Mouse (Mus musculus) cerebellum, postnatal 4 days (tissue): Measurements from ENCODE around the gene Gldn.

Source experiments
- DNase-seq, 2 experiments: peaks; one replicate each; pipeline ENCODE4 v3.0.0; 2022; ENCODE audit warnings: low spot score in 2 of 2, mixed read lengths in 1 of 2

The Gldn gene

GRCm38 (mm10) chr9:54286331-54286987, at the start of gene Gldn:
Gldn (plus strand) TSS chr9:54286486.
- peak in 1 of 2 experiments; percentile 21 for DNase-seq

- DNase-seq = peak in 1 of 2 experiments; percentile 24
Observed at GRCm38 (mm10) chr9:54244869-54245665, 41.2 kb upstream of the Gldn start.

- DNase-seq = no peak
Observed at GRCm38 (mm10) chr9:54264754-54265153, 21.5 kb upstream of the Gldn start.

- no peak for DNase-seq
Observed at GRCm38 (mm10) chr9:54268010-54268409, 18.3 kb upstream of the Gldn start, which contains the start of gene Cyp19a1. Cyp19a1 (minus strand) TSS chr9:54268110.

GRCm38 (mm10) chr9:54269987-54270386, 16.3 kb upstream of the Gldn start:
- DNase-seq = no peak

GRCm38 (mm10) chr9:54270889-54271288, 15.4 kb upstream of the Gldn start:
- no peak for DNase-seq

- no peak for DNase-seq
Observed at GRCm38 (mm10) chr9:54275283-54275682, 11.0 kb upstream of the Gldn start.

GRCm38 (mm10) chr9:54279046-54279589, 7.2 kb upstream of the Gldn start:
- DNase-seq = no peak

GRCm38 (mm10) chr9:54287804-54288203, 1.5 kb downstream of the Gldn start:
- DNase-seq = no peak

- no peak for DNase-seq
Observed at GRCm38 (mm10) chr9:54299389-54299788, 13.1 kb downstream of the Gldn start.

- DNase-seq = no peak
Observed at GRCm38 (mm10) chr9:54299792-54300191, 13.5 kb downstream of the Gldn start.

GRCm38 (mm10) chr9:54301255-54301654, 15.0 kb downstream of the Gldn start:
- no peak for DNase-seq

GRCm38 (mm10) chr9:54308209-54308608, 21.9 kb downstream of the Gldn start:
- no peak for DNase-seq

GRCm38 (mm10) chr9:54308751-54309358, 22.6 kb downstream of the Gldn start:
- no peak for DNase-seq

GRCm38 (mm10) chr9:54316363-54316762, 30.1 kb downstream of the Gldn start:
- DNase-seq = no peak

- DNase-seq = no peak
Observed at GRCm38 (mm10) chr9:54323456-54323855, 37.2 kb downstream of the Gldn start.

GRCm38 (mm10) chr9:54329201-54329600, 42.9 kb downstream of the Gldn start:
- no peak for DNase-seq

- DNase-seq = no peak
Observed at GRCm38 (mm10) chr9:54335582-54335981, 49.3 kb downstream of the Gldn start.

GRCm38 (mm10) chr9:54336532-54337144, 50.4 kb downstream of the Gldn start:
- DNase-seq = peak; percentile 31 to 68

GRCm38 (mm10) chr9:54342026-54342425, 55.7 kb downstream of the Gldn start:
- DNase-seq = no peak

- DNase-seq = no peak
Observed at GRCm38 (mm10) chr9:54356756-54357155, 70.5 kb downstream of the Gldn start.
